Mouse (Mus musculus) G1E (cell line): ENCODE data around the gene Prpf18. TPM values are rescaled to one million over a fixed set of nuclear protein-coding genes. Genes with fewer than 3 reads are reported as not detected.
"Not testable (repeated sequence)": the region's sequence is repeated elsewhere in the genome, so short reads cannot be mapped to it uniquely, and the experiment has no call there.

Experiments used
- ATAC-seq: 2 replicates; pipeline ENCODE4 v1.8.0; 2016; ENCODE audit warnings: mild to moderate bottlenecking; ENCODE audit not compliant: insufficient number of reproducible peaks, poor library complexity, low FRiP score, severe bottlenecking; ENCODE audit errors: extremely low read depth
- DNase-seq: peaks from one replicate; pipeline ENCODE4 v3.0.0; 2012; ENCODE audit warnings: low spot score
- H3K27me3 ChIP-seq: 2 replicates; pipeline ENCODE4 v1.6.1; 2012; ENCODE audit warnings: mild to moderate bottlenecking, low read length, inconsistent platforms; ENCODE audit not compliant: insufficient read depth
- H3K36me3 ChIP-seq: replicated peaks from 2 replicates; pipeline ENCODE3; 2012; ENCODE audit warnings: mild to moderate bottlenecking, inconsistent platforms
- H3K4me1 ChIP-seq: 2 replicates; pipeline ENCODE4 v1.6.1; 2012; ENCODE audit warnings: low read depth, low read length, inconsistent platforms, mixed read lengths; ENCODE audit not compliant: insufficient read depth
- H3K4me3 ChIP-seq: 2 replicates; pipeline ENCODE4 v1.5.1; 2012; ENCODE audit warnings: low read depth, mild to moderate bottlenecking, inconsistent platforms, low read length, moderate library complexity, mixed read lengths
- H3K9me3 ChIP-seq: replicated peaks from 2 replicates; pipeline ENCODE4 v1.6.1; 2012; ENCODE audit warnings: inconsistent platforms
- CTCF ChIP-seq: IDR thresholded peaks from 2 replicates; pipeline ENCODE4 v1.5.1; 2012; ENCODE audit warnings: low read depth, low read length, inconsistent platforms, mixed read lengths
- GATA1 ChIP-seq: IDR thresholded peaks from 2 replicates; pipeline ENCODE4 v1.6.1; 2012; ENCODE audit warnings: borderline replicate concordance, low read length, inconsistent platforms, mixed read lengths
- GATA2 ChIP-seq: IDR thresholded peaks from 2 replicates; pipeline ENCODE4 v1.6.1; 2012; ENCODE audit warnings: low read depth, low read length, inconsistent platforms, borderline replicate concordance
- POLR2AphosphoS5 ChIP-seq: IDR thresholded peaks from 2 replicates; pipeline ENCODE4 v1.6.1; 2012; ENCODE audit warnings: low read depth, low read length, inconsistent platforms; ENCODE audit not compliant: insufficient replicate concordance
- TAL1 ChIP-seq: conservative IDR thresholded peaks from 2 replicates; pipeline ENCODE4 v1.6.1; 2012; ENCODE audit warnings: low read depth, low read length, inconsistent platforms, mixed read lengths
- polyA plus RNA-seq: library from polyadenylated mRNA; stranded (reverse); fragments of >175 nt; gene quantifications from 2 replicates; pipeline ENCODE4 v1.2.3, GENCODE M21; 2012
- total RNA-seq, 2 experiments: library from RNA; stranded (forward) in 1 of 2; stranded (reverse) in 1 of 2; fragments of 200-1000 nt in 1 of 2; fragments of >200 nt in 1 of 2; fragmentation: Nextera tagmentation in 1 of 2; gene quantifications; 2 replicates each; pipeline ENCODE4 v1.2.3; 2014 to 2017

The Prpf18 gene
- total and polyA plus RNA-seq, 3 experiments: 41.5 to 60.5 (median 44.1) TPM

DNA sequence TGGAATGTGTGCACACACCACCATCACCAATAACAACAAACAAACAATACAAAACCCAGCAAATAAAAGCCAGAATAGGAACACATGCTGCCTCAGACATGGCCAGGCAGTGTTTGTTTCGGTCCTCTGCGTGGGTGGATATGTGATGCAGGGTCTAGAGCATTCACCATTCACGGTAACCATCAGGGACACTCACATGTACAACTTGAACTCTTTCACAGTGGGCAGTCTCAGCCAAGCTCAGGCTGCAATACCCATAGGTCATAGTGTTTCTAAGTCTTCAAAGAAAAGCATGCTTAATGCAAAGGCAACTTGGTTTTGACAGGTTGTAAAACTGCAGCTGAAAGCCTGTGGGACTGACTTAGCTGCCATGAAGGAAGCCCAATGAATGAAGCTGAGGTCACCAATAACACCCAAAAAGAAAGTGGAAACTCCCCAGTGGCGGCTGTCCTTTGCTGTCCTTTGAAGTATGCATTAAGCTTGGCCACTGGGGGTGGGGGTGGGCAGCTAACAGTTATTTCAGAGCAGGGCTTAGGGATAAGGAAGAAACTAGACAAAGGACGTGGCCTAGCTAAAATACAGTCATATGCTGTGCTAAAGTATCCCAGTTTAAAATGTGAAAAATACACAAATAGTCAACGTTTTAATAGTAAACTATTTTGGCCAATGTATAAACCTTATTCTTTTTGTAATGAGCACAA is 31.9 kb downstream of the Prpf18 start:
- TF ChIP-seq GATA2 (no peak), CTCF (no peak), TAL1 (no peak), GATA1 (no peak), POLR2AphosphoS5 (no peak)
- H3K27me3 ChIP-seq: no peaks in the 10 kb centered on the region
- H3K9me3 ChIP-seq: no peaks in the 10 kb centered on the region
- H3K4me1 ChIP-seq: peaks cover 3% of the 10 kb centered on the region; the same call in 1 of the 2 replicates
- DNase-seq (no peak), ATAC-seq (no peak)
- H3K36me3 ChIP-seq: peaks cover 41% of the 10 kb centered on the region
- no peak overlapping the region for H3K4me3 ChIP-seq

DNA sequence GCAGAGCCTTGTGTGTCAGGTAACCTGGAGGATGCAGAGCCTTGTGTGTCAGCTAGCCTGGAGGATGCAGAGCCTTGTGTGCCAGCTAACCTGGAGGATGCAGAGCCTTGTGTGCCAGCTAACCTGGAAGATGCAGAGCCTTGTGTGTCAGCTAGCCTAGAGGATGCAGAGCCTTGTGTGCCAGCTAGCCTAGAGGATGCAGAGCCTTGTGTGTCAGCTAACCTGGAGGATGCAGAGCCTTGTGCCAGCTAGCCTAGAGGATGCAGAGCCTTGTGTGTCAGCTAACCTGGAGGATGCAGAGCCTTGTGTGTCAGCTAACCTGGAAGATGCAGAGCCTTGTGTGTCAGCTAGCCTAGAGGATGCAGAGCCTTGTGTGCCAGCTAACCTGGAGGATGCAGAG is 32.8 kb downstream of the Prpf18 start:
- H3K4me1 ChIP-seq, H3K27me3 ChIP-seq, DNase-seq, H3K9me3 ChIP-seq, ATAC-seq, H3K4me3 ChIP-seq: not testable (repeated sequence)
- H3K36me3 ChIP-seq: peaks cover 39% of the 10 kb centered on the region

DNA sequence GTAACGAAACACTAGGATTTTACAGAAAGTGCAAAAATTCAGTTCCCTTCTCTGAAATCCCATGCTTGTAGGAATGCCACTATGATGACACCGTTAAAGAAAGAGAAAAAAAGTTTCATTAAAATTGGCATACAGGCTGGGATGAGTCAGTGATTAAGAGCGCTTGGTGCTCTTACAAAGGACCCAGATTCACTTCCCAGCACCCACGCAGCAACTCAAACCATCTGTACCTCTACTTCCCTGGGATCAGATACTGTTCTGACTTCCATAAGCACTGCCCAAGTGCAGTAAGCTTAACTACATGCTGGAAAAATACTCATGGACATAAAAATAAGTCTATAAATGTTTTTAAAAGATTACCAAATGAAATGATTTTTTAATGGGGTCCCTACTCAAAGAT is 34.9 kb downstream of the Prpf18 start:
- Histone ChIP-seq H3K36me3 (peaks cover 39% of the 10 kb centered on the region), H3K9me3 (no peaks in the 10 kb centered on the region), H3K27me3 (no peaks in the 10 kb centered on the region), H3K4me1 (peaks cover 3% of the 10 kb centered on the region; the same call in 1 of the 2 replicates), H3K4me3 (no peak overlapping the region)
- ATAC-seq: no peak
- DNase-seq: no peak
- TF ChIP-seq GATA2: no peak
- no peak for TF ChIP-seq GATA1
- TF ChIP-seq TAL1: no peak
- TF ChIP-seq POLR2AphosphoS5: no peak
- TF ChIP-seq CTCF: no peak

DNA sequence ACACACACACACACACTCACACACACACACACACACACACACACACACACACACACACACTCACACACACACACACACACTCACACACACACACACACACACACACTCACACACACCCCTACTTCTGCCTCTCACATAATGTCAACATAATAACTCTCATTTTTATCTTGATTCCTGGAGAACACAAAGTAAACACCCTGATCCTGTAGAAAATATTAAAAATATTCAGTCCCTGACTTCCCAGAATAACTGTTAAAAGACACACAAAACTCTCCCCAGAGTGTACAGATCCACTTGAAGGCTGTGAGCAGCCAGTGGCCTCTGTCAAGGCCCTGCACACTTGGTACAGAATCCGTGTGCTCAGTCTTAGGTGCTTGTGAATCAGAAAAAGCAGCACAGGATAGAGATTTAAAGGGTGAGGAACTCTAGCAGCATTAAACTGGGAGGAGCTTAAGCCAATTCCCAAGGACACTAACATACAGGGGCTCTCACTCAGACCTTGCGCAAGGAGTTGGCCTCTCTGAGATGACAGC is 36.8 kb downstream of the Prpf18 start:
- no peak for TF ChIP-seq GATA2
- no peak for TF ChIP-seq TAL1
- no peak for TF ChIP-seq CTCF
- no peak for TF ChIP-seq GATA1
- TF ChIP-seq POLR2AphosphoS5: no peak
- no peaks in the 10 kb centered on the region for H3K9me3 ChIP-seq
- no peaks in the 10 kb centered on the region for H3K27me3 ChIP-seq
- ATAC-seq: no peak
- H3K36me3 ChIP-seq: peaks cover 47% of the 10 kb centered on the region
- DNase-seq: no peak
- H3K4me1 ChIP-seq: peaks cover 3% of the 10 kb centered on the region; the same call in 1 of the 2 replicates
- no peak overlapping the region for H3K4me3 ChIP-seq

DNA sequence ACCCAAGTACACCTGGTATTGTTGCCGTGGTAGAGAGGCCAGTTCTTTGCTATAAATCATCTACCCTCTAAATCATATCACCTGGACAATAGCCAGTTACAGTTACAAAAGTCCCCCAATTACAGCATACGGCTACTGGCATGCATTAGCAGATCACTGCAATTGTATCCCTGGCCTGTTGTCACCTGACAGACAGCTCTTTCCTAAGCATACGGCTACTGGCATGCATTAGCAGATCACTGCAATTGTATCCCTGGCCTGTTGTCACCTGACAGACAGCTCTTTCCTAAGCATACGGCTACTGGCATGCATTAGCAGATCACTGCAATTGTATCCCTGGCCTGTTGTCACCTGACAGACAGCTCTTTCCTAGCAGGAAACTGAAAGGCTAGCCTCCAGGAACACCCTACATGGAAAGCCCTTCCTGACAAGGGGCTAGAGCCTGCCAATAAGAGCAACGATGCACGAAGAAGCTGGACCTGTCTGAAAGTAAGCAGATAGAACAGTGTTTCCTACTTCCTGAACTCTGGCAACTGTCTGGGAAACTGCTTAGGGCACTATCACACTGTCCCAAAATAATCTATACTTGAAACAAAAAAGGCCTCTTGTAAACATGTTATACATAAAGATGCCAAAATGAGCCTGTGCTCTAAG is 37.5 kb downstream of the Prpf18 start:
- ATAC-seq, DNase-seq, H3K9me3 ChIP-seq, H3K4me3 ChIP-seq, H3K27me3 ChIP-seq, H3K4me1 ChIP-seq: not testable (repeated sequence)
- H3K36me3 ChIP-seq: peaks cover 53% of the 10 kb centered on the region

DNA sequence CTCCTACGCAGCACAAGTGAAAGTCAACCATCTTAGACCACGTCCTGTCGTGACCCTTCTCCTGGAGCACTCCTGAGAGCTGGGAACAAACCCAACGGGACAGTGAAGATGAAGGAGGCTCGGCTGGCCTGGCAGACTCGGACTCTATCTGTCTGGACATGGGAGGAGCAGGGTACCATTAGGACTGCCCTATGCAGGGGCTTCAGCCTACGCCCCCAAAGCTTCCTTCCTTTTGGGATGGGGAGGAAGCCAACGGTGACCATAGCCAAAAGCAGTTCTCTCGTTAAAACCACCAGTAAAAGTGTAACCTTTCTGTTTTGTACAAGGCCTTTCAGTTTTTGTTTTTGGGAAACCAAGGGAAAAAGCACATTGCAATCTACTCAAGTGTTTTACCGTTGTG is 40.2 kb downstream of the Prpf18 start:
- TF ChIP-seq GATA2 (no peak), CTCF (no peak), POLR2AphosphoS5 (no peak), GATA1 (no peak), TAL1 (no peak)
- Histone ChIP-seq H3K27me3 (no peaks in the 10 kb centered on the region), H3K9me3 (no peaks in the 10 kb centered on the region), H3K4me1 (peaks cover 3% of the 10 kb centered on the region; the same call in 1 of the 2 replicates), H3K4me3 (no peak overlapping the region), H3K36me3 (peaks cover 80% of the 10 kb centered on the region)
- DNase-seq (no peak), ATAC-seq (no peak)
